In the genomic region with DNA sequence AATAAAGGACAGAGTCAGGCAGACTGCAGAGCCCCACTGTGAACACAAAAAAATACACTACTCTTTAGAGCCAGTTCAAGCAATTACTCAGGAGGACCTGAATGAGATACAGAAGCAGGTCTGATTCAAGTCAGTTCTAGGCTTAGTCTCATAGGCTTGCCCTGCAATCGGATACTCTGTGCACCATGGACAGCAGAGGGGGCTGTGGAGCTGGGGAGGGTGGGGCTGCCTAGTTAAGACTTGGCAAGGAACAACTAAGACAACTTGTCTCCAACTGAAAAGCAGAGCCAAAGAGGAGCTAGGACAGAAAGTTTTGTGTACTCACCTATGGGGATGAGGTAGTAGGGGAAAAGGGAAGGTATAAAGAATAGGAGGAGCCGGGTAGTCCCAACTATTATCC, we compare ENCODE assay signal across 7 mouse cellular contexts. TPM values are rescaled to one million over a fixed set of nuclear protein-coding genes. Genes with fewer than 3 reads are reported as not detected.
DNase-seq lines count a peak whose midpoint lies in the region; ATAC-seq and TF ChIP-seq lines count a peak whose summit lies in the region.

No protein-coding gene starts in this region.

- no peak overlapping the region for H3K27ac ChIP-seq in lung, postnatal 0 days (ENCODE audit: low read length)

- no peaks in the 10 kb centered on the region for H3K9me3 ChIP-seq in lung, postnatal 0 days (ENCODE audit: low read length)

- peak; percentile 83 for TF ChIP-seq CTCF in lung, postnatal 0 days (IDR thresholded peaks at IDR 0.05)

- no peak for ATAC-seq in lung, postnatal 0 days

- H3K36me3 ChIP-seq in lung, postnatal 0 days (ENCODE audit: insufficient read depth, low read length): peaks cover 17% of the 10 kb centered on the region; the same call in 1 of the 2 replicates

- H3K4me1 ChIP-seq in lung, postnatal 0 days (ENCODE audit: insufficient read depth, low read depth, low read length): peaks cover 18% of the 10 kb centered on the region; the same call in 1 of the 2 replicates

- peak; percentile 50 for DNase-seq in right cerebral cortex, postnatal 4 days
- DNase-seq in right cerebral cortex, adult 18-20 months: no peak
- peak; percentile 87 for DNase-seq in adrenal gland, postnatal 10 days
- peak; percentile 54 to 72 for DNase-seq in gastrocnemius, postnatal 4 days (ENCODE audit: low spot score in 2 of 2)
- peak; percentile 75 for DNase-seq in lung, postnatal 0 days (ENCODE audit: low spot score)
- DNase-seq in thymus, postnatal 14 days: peak; percentile 69
- DNase-seq in layer of hippocampus, postnatal 14 days (ENCODE audit: low spot score in 2 of 2): no peak

- no peak for TF ChIP-seq EP300 in lung, postnatal 0 days (IDR thresholded peaks at IDR 0.05)

- H3K4me3 ChIP-seq in lung, postnatal 0 days (ENCODE audit: low read depth, low read length): no peak overlapping the region

- no peak overlapping the region for H3K4me2 ChIP-seq in lung, postnatal 0 days (replicated peaks; ENCODE audit: low read depth, low read length)

- H3K9ac ChIP-seq in lung, postnatal 0 days (replicated peaks; ENCODE audit: low read depth): no peak overlapping the region

- no peaks in the 10 kb centered on the region for H3K27me3 ChIP-seq in lung, postnatal 0 days (replicated peaks; ENCODE audit: insufficient read depth, low read length)

- 61% methylated on average over 2 of the region's 2 CpGs for WGBS in lung, postnatal 0 days

RNA-seq across cellular contexts. Expression of gene Hsd11b2, which starts 13.2 kb away (rescaled TPM):
- 1 to 10 TPM; 1.9 to 2.5 TPM for total RNA-seq in adrenal gland, postnatal 10 days (2021)
- total RNA-seq in gastrocnemius, postnatal 4 days (2021): 10 to 100 TPM; 13.3 to 14.8 TPM
- polyA plus RNA-seq in lung, postnatal 0 days (2015; fragmentation: Nextera tagmentation; extraction: Ambion mirVana): 1.8 and 2.9 TPM in 2 replicates
- total RNA-seq in layer of hippocampus, postnatal 14 days (2021): under 1 TPM; 0.18 to 0.21 TPM

RNA-seq across cellular contexts. Expression of gene Atp6v0d1, which starts 34.1 kb away (rescaled TPM):
- total RNA-seq in adrenal gland, postnatal 10 days (2021): 10 to 100 TPM; 92.8 to 94.0 TPM
- 10 to 100 TPM; 71.8 to 71.9 TPM for total RNA-seq in gastrocnemius, postnatal 4 days (2021)
- 141 and 146 TPM in 2 replicates for polyA plus RNA-seq in lung, postnatal 0 days (2015; fragmentation: Nextera tagmentation; extraction: Ambion mirVana)
- total RNA-seq in layer of hippocampus, postnatal 14 days (2021): 100 to 1,000 TPM; 321 to 323 TPM

RNA-seq across cellular contexts. Expression of gene Zdhhc1, which starts 35.1 kb away (rescaled TPM):
- 10 to 100 TPM; 15.1 to 18.4 TPM for total RNA-seq in adrenal gland, postnatal 10 days (2021)
- 10 to 100 TPM; 21.0 to 21.6 TPM for total RNA-seq in gastrocnemius, postnatal 4 days (2021)
- 40.6 and 41.7 TPM in 2 replicates for polyA plus RNA-seq in lung, postnatal 0 days (2015; fragmentation: Nextera tagmentation; extraction: Ambion mirVana)
- total RNA-seq in layer of hippocampus, postnatal 14 days (2021): 10 to 100 TPM; 20.8 to 22.4 TPM

Comparison
In these comparisons a context has a peak if more than half of its experiments do, and no peak if none do; other contexts are left out.
1. DNase-seq: peak in right cerebral cortex, postnatal 4 days (single experiment), adrenal gland, postnatal 10 days (single experiment), gastrocnemius, postnatal 4 days (2 of 2), lung, postnatal 0 days (single experiment) and thymus, postnatal 14 days (single experiment); none in right cerebral cortex, adult 18-20 months (single experiment) and layer of hippocampus, postnatal 14 days (0 of 2).
2. RNA of gene Hsd11b2, which starts 13.2 kb away (total RNA-seq): 13.3 to 14.8 TPM in gastrocnemius, postnatal 4 days; 1.9 to 2.5 TPM in adrenal gland, postnatal 10 days and 0.18 to 0.21 TPM in layer of hippocampus, postnatal 14 days; every median in the first group is over 4 times any median in the second.